Mouse (Mus musculus) liver, embryonic 14.5 days (tissue): Measurements from ENCODE around the gene Trpm6. TPM values are rescaled to one million over a fixed set of nuclear protein-coding genes. Genes with fewer than 3 reads are reported as not detected.

ENCODE experiments used
- ATAC-seq: fragments of 200-750 bp; cut with Nextera tagmentation; 2 replicates; pipeline ENCODE4 v1.8.0; 2017; ENCODE audit warnings: moderate number of reproducible peaks, mild to moderate bottlenecking, moderate library complexity; ENCODE audit not compliant: insufficient read depth
- DNase-seq, 3 experiments: peaks; one replicate each; pipeline ENCODE4 v3.0.0-alpha.2; 2012 to 2013; ENCODE audit warnings: low read depth in 3 of 3, low spot score in 3 of 3
- H3K27ac ChIP-seq: fragments of 300-500 bp; sonication (generic); 2 replicates; pipeline ENCODE4 v1.5.1; 2014; ENCODE audit warnings: moderate library complexity, mild to moderate bottlenecking, control low read depth, inconsistent platforms
- H3K27me3 ChIP-seq: fragments of 300-500 bp; sonication (generic); 2 replicates; pipeline ENCODE4 v1.6.1; 2014; ENCODE audit warnings: mild to moderate bottlenecking, low read length, moderate library complexity; ENCODE audit not compliant: control insufficient read depth, insufficient read depth
- H3K36me3 ChIP-seq: fragments of 300-500 bp; sonication (generic); replicated peaks from 2 replicates; pipeline ENCODE4 v1.6.1; 2014; ENCODE audit warnings: low read depth; ENCODE audit not compliant: control insufficient read depth, insufficient read depth
- H3K4me1 ChIP-seq, 2 experiments: fragments of 200-500 bp in 1 of 2; fragments of 300-500 bp in 1 of 2; sonication (generic) in 1 of 2; replicated peaks; 2 replicates each; pipeline ENCODE4 v1.6.1; 2012 to 2014; ENCODE audit warnings: antibody characterized with exemption in 1 of 2, inconsistent platforms in 1 of 2, low read length in 1 of 2; ENCODE audit not compliant: control insufficient read depth in 2 of 2, insufficient read depth in 2 of 2
- H3K4me2 ChIP-seq: fragments of 300-500 bp; sonication (generic); 2 replicates; pipeline ENCODE4 v1.6.1; 2014; ENCODE audit warnings: low read depth, mild to moderate bottlenecking, control low read depth, moderate library complexity
- H3K4me3 ChIP-seq, 2 experiments: fragments of 200-500 bp in 1 of 2; fragments of 300-500 bp in 1 of 2; sonication (generic) in 1 of 2; 2 replicates each; pipeline ENCODE4 v1.5.1; 2012 to 2014; ENCODE audit warnings: low read depth in 2 of 2, low read length in 2 of 2, mild to moderate bottlenecking in 2 of 2, control low read depth in 1 of 2, inconsistent platforms in 1 of 2, moderate library complexity in 1 of 2; ENCODE audit not compliant: insufficient read depth in 1 of 2
- H3K9ac ChIP-seq: fragments of 300-500 bp; sonication (generic); replicated peaks from 2 replicates; pipeline ENCODE4 v1.6.1; 2014; ENCODE audit warnings: mild to moderate bottlenecking, control low read depth, moderate library complexity
- H3K9me3 ChIP-seq: fragments of 300-500 bp; sonication (generic); 2 replicates; pipeline ENCODE4 v1.6.1; 2016; ENCODE audit warnings: low read length, mixed read lengths; ENCODE audit not compliant: control insufficient read depth
- CTCF ChIP-seq: IDR thresholded peaks from 2 replicates; pipeline ENCODE4 v1.5.1; 2016; ENCODE audit warnings: antibody characterized with exemption, low read depth, control low read depth
- EP300 ChIP-seq: IDR thresholded peaks from 2 replicates; pipeline ENCODE4 v1.6.1; 2016; ENCODE audit warnings: antibody characterized with exemption, low read depth
- WGBS: fragments of 180-500 bp; shearing (Covaris S2); extraction: QIAGEN DNeasy Blood & Tissue Kit; methylation state at CpG from one replicate; pipeline ENCODE4 v1.1.7; 2014; ENCODE audit not compliant: insufficient replicate concordance; 5-methylcytosine and 5-hydroxymethylcytosine counted together
- polyA plus RNA-seq, 2 experiments: library from polyadenylated mRNA; depleted of rRNA in 1 of 2; stranded (reverse) in 1 of 2; unstranded in 1 of 2; fragments of >200 nt; fragmentation: Nextera tagmentation in 1 of 2; extraction: Ambion mirVana in 1 of 2; gene quantifications; 2 replicates each; pipeline versions ENCODE4 v1.2.1 to v1.2.3; 2012 to 2014

The Trpm6 gene
- polyA plus RNA-seq, 2 experiments: 0.01 TPM; not detected in 1

DNA sequence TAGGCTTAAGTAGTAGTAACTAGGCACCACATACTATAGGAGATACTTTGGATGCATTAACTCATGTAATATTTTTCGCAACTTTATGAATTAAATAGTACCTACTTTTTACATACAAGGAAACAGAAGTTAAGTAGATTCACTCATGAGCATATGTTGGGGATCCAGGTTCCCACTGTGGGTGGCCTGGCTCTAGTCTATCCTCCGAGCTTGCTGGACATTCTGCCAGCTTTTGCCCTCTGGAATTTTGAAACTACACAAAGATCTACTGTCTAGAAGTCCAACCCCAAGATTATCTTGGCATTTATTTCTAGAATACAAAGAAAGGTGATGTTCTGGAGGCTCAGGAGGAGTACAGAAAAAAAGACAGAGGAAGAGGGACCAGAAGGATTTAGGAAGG, 78.8 kb downstream of the Trpm6 start:
- H3K36me3 ChIP-seq: no peaks in the 10 kb centered on the region
- H3K27ac ChIP-seq: no peak overlapping the region
- H3K4me2 ChIP-seq: no peak overlapping the region
- no peaks in the 10 kb centered on the region for H3K9me3 ChIP-seq
- H3K4me1 ChIP-seq: no peaks in the 10 kb centered on the region
- H3K27me3 ChIP-seq: no peaks in the 10 kb centered on the region
- H3K9ac ChIP-seq: no peak overlapping the region
- H3K4me3 ChIP-seq: no peak overlapping the region
- ATAC-seq (no peak), DNase-seq (no peak)
- no peak for TF ChIP-seq CTCF
- no peak for TF ChIP-seq EP300
- 38% methylated on average over 2 of the region's 2 CpGs for WGBS

- H3K27me3 ChIP-seq: no peaks in the 10 kb centered on the region
- no peaks in the 10 kb centered on the region for H3K36me3 ChIP-seq
- H3K4me2 ChIP-seq: no peak overlapping the region
- WGBS: 63% methylated on average over 3 of the region's 3 CpGs
- H3K4me1 ChIP-seq: no peaks in the 10 kb centered on the region
- H3K4me3 ChIP-seq: no peak overlapping the region
- no peaks in the 10 kb centered on the region for H3K9me3 ChIP-seq
- ATAC-seq (no peak), DNase-seq (no peak)
- no peak overlapping the region for H3K9ac ChIP-seq
- no peak overlapping the region for H3K27ac ChIP-seq
- TF ChIP-seq CTCF: no peak
- no peak for TF ChIP-seq EP300
Measured at GRCm38 (mm10) chr19:18831196-18831595, 81.4 kb downstream of the Trpm6 start.

DNA sequence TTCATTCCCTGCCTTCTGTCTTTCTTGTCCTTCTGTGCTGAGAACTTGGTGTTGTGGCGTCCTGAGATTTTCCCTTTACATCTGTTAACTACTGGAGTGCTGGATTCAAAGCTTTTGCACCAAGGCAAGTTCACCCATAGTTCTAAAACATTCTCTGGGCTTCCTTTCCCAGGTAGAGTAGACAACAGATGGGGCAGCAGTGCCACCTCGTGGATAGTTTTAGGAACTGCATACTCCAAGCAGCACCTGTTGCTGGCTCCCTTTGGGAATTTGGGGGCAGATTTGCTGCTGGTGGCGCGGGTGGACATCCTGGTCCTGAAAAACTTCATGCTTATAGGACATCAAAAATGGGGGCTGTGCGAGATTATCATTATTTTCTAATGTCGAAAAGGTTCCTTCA, 85.2 kb downstream of the Trpm6 start:
- H3K4me1 ChIP-seq: no peaks in the 10 kb centered on the region
- peak; percentile 87 for TF ChIP-seq CTCF
- TF ChIP-seq EP300: no peak
- ATAC-seq (no peak), DNase-seq (peak; percentile 4 to 29 (median 6))
- no peak overlapping the region for H3K4me3 ChIP-seq
- WGBS: 4% methylated on average over 6 of the region's 6 CpGs
- no peaks in the 10 kb centered on the region for H3K9me3 ChIP-seq
- no peaks in the 10 kb centered on the region for H3K36me3 ChIP-seq
- no peak overlapping the region for H3K9ac ChIP-seq
- H3K27me3 ChIP-seq: no peaks in the 10 kb centered on the region
- no peak overlapping the region for H3K27ac ChIP-seq
- H3K4me2 ChIP-seq: no peak overlapping the region

DNA sequence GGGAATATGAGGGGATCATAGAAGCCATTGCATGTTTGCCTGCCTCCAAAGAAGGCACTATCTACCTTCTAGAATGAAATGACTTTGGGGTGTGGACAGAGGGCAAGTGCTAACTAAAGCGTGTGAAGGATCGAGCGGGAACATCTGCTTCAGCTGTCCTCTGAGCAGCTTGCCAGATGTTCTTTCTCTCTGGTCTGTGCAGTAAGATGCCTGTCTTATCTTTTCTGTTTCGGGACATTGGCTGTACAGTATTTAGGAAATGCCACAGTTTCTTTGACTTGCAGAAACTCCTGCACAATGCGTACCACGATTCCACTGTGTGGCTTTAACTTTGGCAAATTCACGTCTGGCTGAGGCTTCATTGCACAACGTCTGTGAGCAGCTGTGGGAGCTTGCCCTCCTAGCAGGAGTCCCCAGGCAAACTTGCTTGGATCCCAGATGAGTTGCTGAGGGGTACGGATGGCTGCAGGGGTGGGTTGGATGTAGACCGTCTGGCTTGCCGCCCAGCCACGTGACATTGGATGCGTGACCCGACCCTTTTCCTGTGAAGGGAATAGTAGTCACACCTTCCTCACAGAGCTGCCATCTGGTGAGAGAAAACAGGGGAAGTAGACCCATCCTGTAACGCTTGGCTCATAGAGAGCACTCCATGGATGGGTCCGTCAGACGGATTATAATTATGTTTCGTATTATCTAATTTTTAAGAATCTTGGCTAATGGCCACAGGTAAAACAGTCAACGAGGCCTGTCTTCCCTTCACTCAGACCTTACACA, 92.2 kb downstream of the Trpm6 start:
- Histone ChIP-seq H3K9ac (no peak overlapping the region), H3K4me3 (no peak overlapping the region), H3K4me2 (no peak overlapping the region), H3K27ac (no peak overlapping the region), H3K9me3 (no peaks in the 10 kb centered on the region), H3K27me3 (no peaks in the 10 kb centered on the region), H3K4me1 (no peaks in the 10 kb centered on the region), H3K36me3 (no peaks in the 10 kb centered on the region)
- WGBS: 70% methylated on average over 19 of the region's 19 CpGs
- TF ChIP-seq CTCF (no peak), EP300 (no peak)
- DNase-seq (no peak), ATAC-seq (no peak)

DNA sequence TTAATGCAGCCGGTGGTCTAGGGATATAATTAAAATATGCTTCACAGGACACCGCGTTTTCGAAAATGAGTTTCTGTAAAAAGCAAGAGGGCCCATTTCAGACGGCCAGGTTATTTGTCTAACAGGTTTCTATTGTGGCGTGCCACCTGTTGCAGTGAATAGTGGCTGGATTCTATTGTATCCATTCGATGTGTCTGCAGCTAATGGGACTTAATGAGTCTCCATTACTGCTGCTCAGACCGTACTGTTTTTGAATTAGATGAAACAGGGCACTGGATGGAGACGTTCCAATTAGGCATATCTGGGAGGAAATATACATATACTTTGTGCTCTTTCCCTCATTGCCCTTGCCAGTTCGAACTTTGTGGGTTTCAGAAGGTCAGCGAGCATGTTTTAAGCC, 92.8 kb downstream of the Trpm6 start:
- Histone ChIP-seq H3K4me2 (no peak overlapping the region), H3K9me3 (no peaks in the 10 kb centered on the region), H3K27me3 (no peaks in the 10 kb centered on the region), H3K4me1 (no peaks in the 10 kb centered on the region), H3K27ac (no peak overlapping the region), H3K36me3 (no peaks in the 10 kb centered on the region), H3K4me3 (no peak overlapping the region), H3K9ac (no peak overlapping the region)
- DNase-seq: no peak
- 70% methylated on average over 11 of the region's 11 CpGs for WGBS
- no peak for ATAC-seq
- no peak for TF ChIP-seq CTCF
- no peak for TF ChIP-seq EP300
